Mouse (Mus musculus) forebrain, embryonic 11.5 days (tissue): ENCODE data around the gene Cmklr1. TPM values are rescaled to one million over a fixed set of nuclear protein-coding genes. Genes with fewer than 3 reads are reported as not detected.

ENCODE experiments used
- ATAC-seq: fragments of 200-750 bp; cut with Nextera tagmentation; replicated peaks from 2 replicates; pipeline ENCODE4 v1.8.0; 2017; ENCODE audit warnings: moderate TSS enrichment; ENCODE audit not compliant: low FRiP score
- DNase-seq: peaks from one replicate; pipeline ENCODE4 v3.0.0-alpha.2; 2017; ENCODE audit warnings: low spot score
- H3K27ac ChIP-seq: fragments of 300-500 bp; sonication (generic); 2 replicates; pipeline ENCODE4 v1.5.1; 2014; ENCODE audit warnings: low read depth, low read length
- H3K27me3 ChIP-seq: fragments of 300-500 bp; sonication (generic); 2 replicates; pipeline ENCODE4 v1.6.1; 2014; ENCODE audit warnings: mild to moderate bottlenecking, low read length, mixed read lengths; ENCODE audit not compliant: control insufficient read depth, insufficient read depth
- H3K36me3 ChIP-seq: fragments of 300-500 bp; sonication (generic); 2 replicates; pipeline ENCODE4 v1.6.1; 2014; ENCODE audit warnings: mild to moderate bottlenecking, low read length, moderate library complexity, mixed read lengths; ENCODE audit not compliant: control insufficient read depth, insufficient read depth
- H3K4me1 ChIP-seq: fragments of 300-500 bp; sonication (generic); replicated peaks from 2 replicates; pipeline ENCODE4 v1.6.1; 2014; ENCODE audit warnings: low read length, mixed read lengths; ENCODE audit not compliant: control insufficient read depth, insufficient read depth
- H3K4me2 ChIP-seq: fragments of 300-500 bp; sonication (generic); 2 replicates; pipeline ENCODE4 v1.6.1; 2014; ENCODE audit warnings: low read depth, mild to moderate bottlenecking, low read length, moderate library complexity, mixed read lengths; ENCODE audit not compliant: severe bottlenecking
- H3K4me3 ChIP-seq: fragments of 300-500 bp; sonication (generic); 2 replicates; pipeline ENCODE4 v1.5.1; 2014; ENCODE audit warnings: low read depth, low read length
- H3K9ac ChIP-seq: fragments of 300-500 bp; sonication (generic); 2 replicates; pipeline ENCODE4 v1.6.1; 2014; ENCODE audit warnings: low read length
- H3K9me3 ChIP-seq: fragments of 300-500 bp; sonication (generic); 2 replicates; pipeline ENCODE4 v1.6.1; 2016; ENCODE audit warnings: low read length, mixed read lengths; ENCODE audit not compliant: control insufficient read depth
- WGBS: fragments of 180-500 bp; shearing (Covaris S2); extraction: QIAGEN DNeasy Blood & Tissue Kit; methylation state at CpG from one replicate; pipeline ENCODE4 v1.1.7; 2014; 5-methylcytosine and 5-hydroxymethylcytosine counted together
- polyA plus RNA-seq: library from polyadenylated mRNA; unstranded; fragments of >200 nt; fragmentation: Nextera tagmentation; extraction: Ambion mirVana; gene quantifications from 2 replicates; pipeline ENCODE4 v1.2.1, GENCODE M21; 2014

The Cmklr1 gene
- polyA plus RNA-seq, 1 experiment from 2014 or later = 1.1 TPM

GRCm38 (mm10) chr5:113565101-113565854, 84.9 kb downstream of the Cmklr1 start:
- no peak for ATAC-seq
- 76% methylated on average over 10 of the region's 10 CpGs for WGBS
- H3K4me1 ChIP-seq = no peaks in the 10 kb centered on the region
- no peak overlapping the region for H3K4me2 ChIP-seq
- H3K9ac ChIP-seq = no peak overlapping the region
- DNase-seq = no peak
- no peak overlapping the region for H3K4me3 ChIP-seq
- H3K36me3 ChIP-seq = no peaks in the 10 kb centered on the region
- H3K27me3 ChIP-seq = no peaks in the 10 kb centered on the region
- no peaks in the 10 kb centered on the region for H3K9me3 ChIP-seq
- H3K27ac ChIP-seq = no peak overlapping the region

GRCm38 (mm10) chr5:113564463-113564862, 85.8 kb downstream of the Cmklr1 start:
- Histone ChIP-seq H3K27me3 (no peaks in the 10 kb centered on the region), H3K36me3 (no peaks in the 10 kb centered on the region), H3K9me3 (no peaks in the 10 kb centered on the region), H3K9ac (no peak overlapping the region), H3K27ac (no peak overlapping the region), H3K4me3 (no peak overlapping the region), H3K4me1 (no peaks in the 10 kb centered on the region), H3K4me2 (no peak overlapping the region)
- DNase-seq = no peak
- no peak for ATAC-seq
- WGBS = 38% methylated on average over 4 of the region's 4 CpGs

Other genes starting within 250 kb of the Cmklr1 start
- gene Wscd2, start 160.1 kb downstream of the Cmklr1 start, polyA plus RNA-seq = 6.7 and 7.6 TPM in 2 replicates
- not detected in 2 replicates for gene 1700069L16Rik, start 74.3 kb upstream of the Cmklr1 start, polyA plus RNA-seq
- gene Ficd, start 85.4 kb upstream of the Cmklr1 start, polyA plus RNA-seq = 3.4 and 4.6 TPM in 2 replicates
- 77.5 and 81.8 TPM in 2 replicates for gene Sart3, start 122.1 kb upstream of the Cmklr1 start, polyA plus RNA-seq
- 99.4 and 105 TPM in 2 replicates for gene Iscu, start 122.3 kb upstream of the Cmklr1 start, polyA plus RNA-seq
- gene Tmem119, start 150.1 kb upstream of the Cmklr1 start, polyA plus RNA-seq = 11.6 and 14.5 TPM in 2 replicates
- gene Selplg, start 182.2 kb upstream of the Cmklr1 start, polyA plus RNA-seq = 0.67 and 1.4 TPM in 2 replicates